Mouse (Mus musculus): ENCODE measurements around the gene Gm21797. TPM values are rescaled to one million over a fixed set of nuclear protein-coding genes. Genes with fewer than 3 reads are reported as not detected.

The Gm21797 gene
- polyA plus RNA-seq (2017; shearing (Covaris generic)), result not detected

GRCm38 (mm10) chrY:40775665-40776064 is at the start of gene Gm21797:
TSS of gene Gm21797 (minus strand) at chrY:40775765.

GRCm38 (mm10) chrY:40804614-40805013 is 29.0 kb upstream of the Gm21797 start, which contains the start of gene Gm20795:
TSS of gene Gm20795 (plus strand) at chrY:40804914.

Other genes with a start within 250 kb of the Gm21797 start
- gene Gm21852, start 123.8 kb downstream of the Gm21797 start, polyA plus RNA-seq (2017; shearing (Covaris generic)), result not detected
- not detected for gene Gm20795, start 29.1 kb upstream of the Gm21797 start, polyA plus RNA-seq (2017; shearing (Covaris generic))